Mouse (Mus musculus) brain, embryonic 14.5 days (tissue): Measurements from ENCODE around the gene Rab5c. TPM values are rescaled to one million over a fixed set of nuclear protein-coding genes. Genes with fewer than 3 reads are reported as not detected.

ENCODE experiments used
- DNase-seq: peaks from one replicate; pipeline ENCODE4 v3.0.0-alpha.2; 2011; ENCODE audit warnings: low read depth
- CTCF ChIP-seq: fragments of 200-500 bp; IDR thresholded peaks from 2 replicates; pipeline ENCODE4 v1.5.1; 2012; ENCODE audit warnings: inconsistent platforms, mild to moderate bottlenecking, moderate library complexity, borderline replicate concordance; ENCODE audit not compliant: insufficient read depth, insufficient read length; ENCODE audit errors: extremely low read depth
- POLR2A ChIP-seq: fragments of 200-500 bp; IDR thresholded peaks from 2 replicates; pipeline ENCODE4 v1.6.1; 2012; ENCODE audit warnings: mild to moderate bottlenecking, inconsistent platforms, borderline replicate concordance; ENCODE audit not compliant: poor library complexity, insufficient read depth, insufficient read length, severe bottlenecking; ENCODE audit errors: extremely low read depth
- polyA plus RNA-seq: library from polyadenylated mRNA; depleted of rRNA; stranded (reverse); fragments of >200 nt; gene quantifications from 2 replicates; pipeline ENCODE4 v1.2.3, GENCODE M21; 2012; rRNA removed

The Rab5c gene
- polyA plus RNA-seq: 236 and 270 TPM in 2 replicates

GRCm38 (mm10) chr11:100738066-100738604, at the start of gene Rab5c:
Gene Rab5c (minus strand): TSS chr11:100738215.
- TF ChIP-seq POLR2A (peak; percentile 26; the same call in 1 of the 2 replicates), CTCF (no peak)
- DNase-seq: peak; percentile 100

- TF ChIP-seq CTCF: no peak
- peak; percentile 44 for DNase-seq
These were observed 47.8 kb upstream of the Rab5c start for GRCm38 (mm10) chr11:100785774-100786173.

GRCm38 (mm10) chr11:100784286-100784685, 46.3 kb upstream of the Rab5c start:
- TF ChIP-seq CTCF (no peak), POLR2A (no peak)

GRCm38 (mm10) chr11:100782568-100782967, 44.6 kb upstream of the Rab5c start:
- no peak for DNase-seq
- TF ChIP-seq CTCF: no peak
- TF ChIP-seq POLR2A: no peak

More at GRCm38 (mm10) chr11:100784286-100784685, 46.3 kb upstream of the Rab5c start:
- DNase-seq: no peak

- TF ChIP-seq POLR2A (no peak), CTCF (no peak)
- DNase-seq: no peak
These were observed 43.9 kb upstream of the Rab5c start for GRCm38 (mm10) chr11:100781763-100782475.

GRCm38 (mm10) chr11:100780247-100780646, 42.2 kb upstream of the Rab5c start:
- TF ChIP-seq CTCF (no peak), POLR2A (no peak)
- no peak for DNase-seq

- no peak for DNase-seq
- no peak for TF ChIP-seq POLR2A
- TF ChIP-seq CTCF: no peak
These were observed 40.1 kb upstream of the Rab5c start for GRCm38 (mm10) chr11:100778069-100778468.

- TF ChIP-seq POLR2A: no peak
- no peak for DNase-seq
These were observed 37.9 kb upstream of the Rab5c start for GRCm38 (mm10) chr11:100775921-100776320.

- TF ChIP-seq POLR2A (no peak), CTCF (no peak)
- DNase-seq: no peak
These were observed 36.2 kb upstream of the Rab5c start for GRCm38 (mm10) chr11:100774261-100774660.

- TF ChIP-seq POLR2A: no peak
- no peak for TF ChIP-seq CTCF
- DNase-seq: peak; percentile 72
These were observed 32.8 kb upstream of the Rab5c start, which contains the start of gene Ghdc for GRCm38 (mm10) chr11:100770646-100771408. Gene Ghdc (minus strand): TSS chr11:100770957.

- no peak for TF ChIP-seq POLR2A
- no peak for TF ChIP-seq CTCF
- no peak for DNase-seq
These were observed 32.0 kb upstream of the Rab5c start for GRCm38 (mm10) chr11:100769980-100770379.

- no peak for DNase-seq
- no peak for TF ChIP-seq CTCF
- no peak for TF ChIP-seq POLR2A
These were observed 29.9 kb upstream of the Rab5c start for GRCm38 (mm10) chr11:100767871-100768270.

GRCm38 (mm10) chr11:100766726-100767125, 28.7 kb upstream of the Rab5c start:
- TF ChIP-seq CTCF: no peak
- no peak for TF ChIP-seq POLR2A

More at GRCm38 (mm10) chr11:100766726-100767125, 28.7 kb upstream of the Rab5c start:
- no peak for DNase-seq
